Mouse (Mus musculus): ENCODE results near the gene Ece2. TPM values are rescaled to one million over a fixed set of nuclear protein-coding genes. Genes with fewer than 3 reads are reported as not detected.

Ece2 gene
- total RNA-seq, 2 experiments from 2014 or later, result not detected

- ATAC-seq (replicated peaks; ENCODE audit: low FRiP score, poor library complexity, severe bottlenecking), result no peak
Measured at GRCm38 (mm10) chr16:20676702-20677101, 47.1 kb downstream of the Ece2 start.

- peak; percentile 15 for ATAC-seq (replicated peaks; ENCODE audit: low FRiP score, poor library complexity, severe bottlenecking)
Measured at GRCm38 (mm10) chr16:20677380-20677779, 47.8 kb downstream of the Ece2 start.

- peak; percentile 93 for ATAC-seq (replicated peaks; ENCODE audit: low FRiP score, poor library complexity, severe bottlenecking)
Measured at GRCm38 (mm10) chr16:20677974-20678675, 48.5 kb downstream of the Ece2 start.

- no peak for ATAC-seq (replicated peaks; ENCODE audit: low FRiP score, poor library complexity, severe bottlenecking)
Measured at GRCm38 (mm10) chr16:20690774-20691173, 61.1 kb downstream of the Ece2 start.

- ATAC-seq (replicated peaks; ENCODE audit: low FRiP score, poor library complexity, severe bottlenecking), result no peak
Measured at GRCm38 (mm10) chr16:20691617-20692016, 62.0 kb downstream of the Ece2 start.

GRCm38 (mm10) chr16:20692241-20692965 lies 62.8 kb downstream of the Ece2 start:
- no peak for ATAC-seq (replicated peaks; ENCODE audit: low FRiP score, poor library complexity, severe bottlenecking)

- peak; percentile 81 for ATAC-seq (replicated peaks; ENCODE audit: low FRiP score, poor library complexity, severe bottlenecking)
Measured at GRCm38 (mm10) chr16:20693111-20693701, 63.6 kb downstream of the Ece2 start, which contains the start of gene Fam131a. Gene Fam131a (plus strand): TSS chr16:20693241.

GRCm38 (mm10) chr16:20694781-20695180 lies 65.2 kb downstream of the Ece2 start:
- no peak for ATAC-seq (replicated peaks; ENCODE audit: low FRiP score, poor library complexity, severe bottlenecking)

- ATAC-seq (replicated peaks; ENCODE audit: low FRiP score, poor library complexity, severe bottlenecking), result no peak
Measured at GRCm38 (mm10) chr16:20695622-20696323, 66.1 kb downstream of the Ece2 start.

Other genes with a start within 250 kb of the Ece2 start
- gene Abcc5, start 203.4 kb upstream of the Ece2 start, total RNA-seq (2015; ENCODE audit: low replicate concordance), result 26.8 and 30.0 TPM in 2 replicates
- 32.8 and 56.3 TPM in 2 replicates for gene Abcc5, start 203.4 kb upstream of the Ece2 start, total RNA-seq (2017; ENCODE audit: low replicate concordance)
- gene Eif2b5, start 131.0 kb upstream of the Ece2 start, total RNA-seq (2015; ENCODE audit: low replicate concordance), result 7.7 and 10.4 TPM in 2 replicates
- 9.1 and 14.1 TPM in 2 replicates for gene Eif2b5, start 131.0 kb upstream of the Ece2 start, total RNA-seq (2017; ENCODE audit: low replicate concordance)
- gene Dvl3, start 112.8 kb upstream of the Ece2 start, total RNA-seq (2015; ENCODE audit: low replicate concordance), result 3.8 and 10.0 TPM in 2 replicates
- 1.1 and 1.7 TPM in 2 replicates for gene Dvl3, start 112.8 kb upstream of the Ece2 start, total RNA-seq (2017; ENCODE audit: low replicate concordance)
- gene Ap2m1, start 94.3 kb upstream of the Ece2 start, total RNA-seq (2015; ENCODE audit: low replicate concordance), result 124 and 125 TPM in 2 replicates
- gene Ap2m1, start 94.3 kb upstream of the Ece2 start, total RNA-seq (2017; ENCODE audit: low replicate concordance), result 81.1 and 126 TPM in 2 replicates
- gene Abcf3, start 81.3 kb upstream of the Ece2 start, total RNA-seq (2015; ENCODE audit: low replicate concordance), result 8.2 and 11.0 TPM in 2 replicates
- 8.9 and 24.7 TPM in 2 replicates for gene Abcf3, start 81.3 kb upstream of the Ece2 start, total RNA-seq (2017; ENCODE audit: low replicate concordance)
- not detected in 2 replicates for gene Vwa5b2, start 40.4 kb upstream of the Ece2 start, total RNA-seq (2015; ENCODE audit: low replicate concordance)
- gene Vwa5b2, start 40.4 kb upstream of the Ece2 start, total RNA-seq (2017; ENCODE audit: low replicate concordance), result not detected in 2 replicates
- gene Eef1akmt4, start 18.2 kb upstream of the Ece2 start, total RNA-seq (2015; ENCODE audit: low replicate concordance), result 8.2 and 10.6 TPM in 2 replicates
- 0.60 and 0.98 TPM in 2 replicates for gene Eef1akmt4, start 18.2 kb upstream of the Ece2 start, total RNA-seq (2017; ENCODE audit: low replicate concordance)
- gene Gm49333, start 18.2 kb upstream of the Ece2 start, total RNA-seq (2015; ENCODE audit: low replicate concordance), result not detected in 2 replicates
- gene Gm49333, start 18.2 kb upstream of the Ece2 start, total RNA-seq (2017; ENCODE audit: low replicate concordance), result not detected in 2 replicates
- 7.7 and 22.7 TPM in 2 replicates for gene Alg3, start 18.1 kb upstream of the Ece2 start, total RNA-seq (2015; ENCODE audit: low replicate concordance)
- 1.4 TPM in 1 of 2 replicates, not detected in the other for gene Alg3, start 18.1 kb upstream of the Ece2 start, total RNA-seq (2017; ENCODE audit: low replicate concordance)
- gene Camk2n2, start 8.5 kb upstream of the Ece2 start, total RNA-seq (2015; ENCODE audit: low replicate concordance), result not detected in 2 replicates
- 0.94 TPM in 1 of 2 replicates, not detected in the other for gene Camk2n2, start 8.5 kb upstream of the Ece2 start, total RNA-seq (2017; ENCODE audit: low replicate concordance)
- gene Psmd2, start 21.8 kb downstream of the Ece2 start, total RNA-seq (2015; ENCODE audit: low replicate concordance), result 27.9 and 60.4 TPM in 2 replicates
- 82.0 and 97.2 TPM in 2 replicates for gene Psmd2, start 21.8 kb downstream of the Ece2 start, total RNA-seq (2017; ENCODE audit: low replicate concordance)
- gene Eif4g1, start 38.5 kb downstream of the Ece2 start, total RNA-seq (2015; ENCODE audit: low replicate concordance), result 60.1 and 64.6 TPM in 2 replicates
- 71.0 and 76.1 TPM in 2 replicates for gene Eif4g1, start 38.5 kb downstream of the Ece2 start, total RNA-seq (2017; ENCODE audit: low replicate concordance)
- gene Fam131a, start 63.4 kb downstream of the Ece2 start, total RNA-seq (2015; ENCODE audit: low replicate concordance), result not detected in 2 replicates
- 0.26 and 0.70 TPM in 2 replicates for gene Fam131a, start 63.4 kb downstream of the Ece2 start, total RNA-seq (2017; ENCODE audit: low replicate concordance)
- gene Polr2h, start 87.8 kb downstream of the Ece2 start, total RNA-seq (2015; ENCODE audit: low replicate concordance), result 7.9 and 15.9 TPM in 2 replicates
- 4.0 and 4.3 TPM in 2 replicates for gene Polr2h, start 87.8 kb downstream of the Ece2 start, total RNA-seq (2017; ENCODE audit: low replicate concordance)
- 1.7 and 5.0 TPM in 2 replicates for gene Clcn2, start 87.9 kb downstream of the Ece2 start, total RNA-seq (2015; ENCODE audit: low replicate concordance)
- 3.3 and 8.9 TPM in 2 replicates for gene Clcn2, start 87.9 kb downstream of the Ece2 start, total RNA-seq (2017; ENCODE audit: low replicate concordance)
- gene Chrd, start 103.3 kb downstream of the Ece2 start, total RNA-seq (2015; ENCODE audit: low replicate concordance), result not detected in 2 replicates
- gene Chrd, start 103.3 kb downstream of the Ece2 start, total RNA-seq (2017; ENCODE audit: low replicate concordance), result not detected in 2 replicates
- gene Thpo, start 104.7 kb downstream of the Ece2 start, total RNA-seq (2015; ENCODE audit: low replicate concordance), result not detected in 2 replicates
- not detected in 2 replicates for gene Thpo, start 104.7 kb downstream of the Ece2 start, total RNA-seq (2017; ENCODE audit: low replicate concordance)

Data from erythroblast, adult 5-6 weeks (primary cell).